Mouse (Mus musculus) layer of hippocampus, adult 9-11 months (tissue): ENCODE measurements around the gene Eif1.
"Not testable (repeated sequence)": the region's sequence is repeated elsewhere in the genome, so short reads cannot be mapped to it uniquely, and the experiment has no call there.

ENCODE experiments used
- DNase-seq: peaks from one replicate; pipeline ENCODE4 v3.0.0; 2022

The Eif1 gene

DNA sequence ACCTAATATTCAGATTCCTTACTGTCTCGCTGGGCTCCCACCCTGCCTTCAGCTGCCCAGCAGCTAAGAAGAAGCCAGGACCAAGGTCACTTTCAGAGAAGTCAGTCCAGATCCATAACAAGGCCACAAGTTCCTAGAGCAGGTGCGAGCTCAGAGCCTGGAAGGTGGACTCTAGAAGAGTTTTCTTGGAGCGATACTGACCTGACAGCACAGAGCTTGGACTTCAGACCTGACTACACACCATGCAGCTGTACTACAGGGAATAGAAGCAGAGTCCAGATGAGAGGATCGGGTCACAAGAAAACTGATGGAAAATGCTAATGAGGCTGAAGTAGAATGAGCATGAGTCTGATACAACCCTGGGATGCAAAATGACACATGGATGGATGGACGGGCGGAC, 6.3 kb upstream of the Eif1 start:
- no peak for DNase-seq

DNA sequence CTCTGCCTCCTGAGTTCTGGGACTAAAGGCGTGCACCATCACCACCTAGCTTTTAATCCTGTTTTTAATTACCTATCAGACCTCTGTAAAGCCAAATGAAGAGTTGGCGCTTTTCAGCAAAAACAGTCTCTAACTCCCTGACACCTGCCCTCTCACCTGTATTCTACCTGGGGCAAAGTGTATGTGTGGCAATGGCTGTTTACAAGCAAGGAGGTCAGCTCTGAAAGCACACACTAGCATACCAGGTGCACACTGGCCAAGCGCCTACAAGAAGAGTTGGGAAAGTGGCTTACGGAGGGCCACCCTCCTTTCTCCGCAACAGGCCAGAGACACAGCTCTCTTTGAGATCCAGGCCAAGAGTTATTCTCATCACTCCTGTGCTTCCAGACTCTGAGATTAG, 4.2 kb upstream of the Eif1 start:
- DNase-seq, result no peak

DNA sequence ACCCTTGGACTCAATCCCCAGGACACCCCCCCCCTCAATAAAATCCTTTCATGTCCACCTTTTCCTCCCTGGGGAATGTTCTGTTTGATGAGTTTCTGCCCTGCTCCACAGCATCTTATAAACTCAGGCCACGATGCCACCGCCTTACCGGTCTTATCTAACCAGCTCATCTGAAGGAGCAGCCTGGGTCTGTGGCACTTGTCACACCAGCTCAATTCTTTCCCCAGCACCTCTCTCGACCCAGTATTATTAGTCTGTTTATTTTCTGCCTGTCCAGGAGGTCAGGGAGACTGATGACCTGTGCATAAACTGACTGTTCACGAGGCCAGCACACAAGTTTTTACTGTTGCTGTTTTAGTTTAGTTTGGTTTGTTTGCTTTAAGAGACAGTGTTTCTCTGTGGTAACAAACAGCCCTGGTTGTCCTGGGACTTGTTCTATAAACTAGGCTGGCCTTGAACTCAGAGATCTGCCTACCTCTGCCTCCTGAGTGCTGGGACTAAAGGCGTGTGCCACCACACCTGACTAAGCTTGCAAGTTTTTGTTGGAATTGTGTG, 1.8 kb upstream of the Eif1 start:
- no peak for DNase-seq

DNA sequence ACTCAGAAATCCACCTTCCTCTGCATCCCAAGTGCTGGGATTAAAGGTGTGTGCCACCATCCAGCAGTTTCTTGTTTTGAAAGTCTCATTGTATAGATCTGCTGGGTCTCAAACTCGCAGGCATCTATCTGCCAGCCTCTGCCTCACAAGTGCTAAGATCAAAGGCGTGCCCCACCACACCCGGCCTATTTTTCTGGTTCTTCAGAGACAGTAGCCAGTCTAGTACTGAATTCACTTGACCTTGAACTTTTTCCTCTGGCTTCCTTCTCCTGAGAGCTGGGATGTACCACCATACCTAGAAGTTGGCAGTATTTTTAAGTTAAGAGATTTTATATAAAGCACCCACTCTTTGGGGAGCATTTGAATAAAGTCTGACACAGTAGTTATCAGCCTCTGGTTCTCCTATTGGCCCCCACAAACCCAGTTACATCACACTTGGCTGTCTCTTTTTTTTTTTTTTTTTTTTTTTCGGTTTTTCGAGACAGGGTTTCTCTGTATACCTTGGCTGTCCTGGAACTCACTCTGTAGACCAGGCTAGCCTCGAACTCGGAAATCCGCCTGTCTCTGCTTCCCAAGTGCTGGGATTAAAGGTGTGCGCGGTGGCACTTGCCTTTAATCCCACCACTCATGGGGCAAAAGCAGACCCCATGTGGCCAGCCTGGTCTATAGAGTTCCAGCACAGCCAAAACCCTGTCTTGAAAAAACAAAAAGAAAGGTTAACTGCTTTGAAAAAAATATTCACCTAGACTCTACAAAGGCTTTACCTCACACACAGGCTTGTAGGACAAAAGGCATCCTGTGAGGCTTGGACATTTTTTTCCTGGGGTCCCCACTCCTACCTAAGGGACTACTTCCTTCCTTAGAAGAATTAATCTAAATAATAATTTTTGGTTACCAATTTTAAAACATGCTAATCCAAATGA, 895 bp upstream of the Eif1 start:
- no peak for DNase-seq

DNA sequence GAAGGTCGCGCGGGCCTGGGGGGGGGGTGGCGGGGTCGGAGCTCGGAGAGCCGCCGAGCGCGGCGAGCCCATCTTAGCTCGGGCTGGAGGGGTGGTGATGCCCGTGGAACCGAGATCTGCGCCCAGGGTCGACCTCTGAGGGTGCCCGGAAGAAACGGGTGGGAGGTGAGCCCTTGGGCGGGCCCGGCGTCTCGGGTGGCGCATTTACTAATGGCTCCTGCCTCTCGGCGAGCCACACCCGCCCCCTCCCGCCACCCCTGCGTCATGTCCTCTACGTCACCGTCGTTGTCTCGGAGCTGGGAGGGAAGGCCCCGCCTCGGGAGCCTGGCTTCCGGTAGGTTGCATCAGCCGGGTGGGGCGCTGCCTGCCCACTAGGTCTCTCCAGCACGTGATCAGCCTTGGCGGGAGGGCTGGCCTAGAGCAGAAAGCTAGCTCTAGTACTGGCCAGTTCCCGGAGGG, 516 bp downstream of the Eif1 start:
- peak; percentile 97 for DNase-seq

DNA sequence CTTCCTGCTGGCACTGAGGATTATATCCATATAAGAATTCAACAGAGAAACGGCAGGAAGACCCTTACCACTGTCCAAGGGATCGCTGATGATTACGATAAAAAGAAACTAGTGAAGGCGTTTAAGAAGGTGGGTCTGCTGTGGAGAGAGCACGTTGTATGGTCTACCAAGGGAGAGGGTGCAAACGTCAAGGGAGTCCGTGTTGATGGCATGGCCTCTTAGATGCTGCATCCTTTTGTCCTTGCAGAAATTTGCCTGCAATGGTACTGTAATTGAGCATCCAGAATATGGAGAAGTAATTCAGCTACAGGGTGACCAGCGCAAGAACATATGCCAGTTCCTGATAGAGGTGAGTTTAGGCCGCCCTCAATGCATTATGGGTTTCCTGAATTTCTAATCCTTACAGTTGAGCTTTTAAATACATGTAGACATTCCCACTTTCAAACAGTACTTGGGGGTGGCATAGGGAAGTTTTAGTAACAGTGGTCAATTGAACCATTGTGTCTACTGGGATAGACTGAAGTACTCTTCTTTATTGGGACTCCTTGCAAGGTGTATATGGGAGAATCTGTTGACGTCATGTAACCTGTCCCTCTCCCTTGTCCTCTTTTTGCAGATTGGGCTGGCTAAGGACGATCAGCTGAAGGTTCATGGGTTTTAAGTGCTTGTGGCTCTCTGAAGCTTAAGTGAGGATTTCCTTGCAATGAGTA, 1.2 kb downstream of the Eif1 start:
- DNase-seq, result not testable (repeated sequence)

DNA sequence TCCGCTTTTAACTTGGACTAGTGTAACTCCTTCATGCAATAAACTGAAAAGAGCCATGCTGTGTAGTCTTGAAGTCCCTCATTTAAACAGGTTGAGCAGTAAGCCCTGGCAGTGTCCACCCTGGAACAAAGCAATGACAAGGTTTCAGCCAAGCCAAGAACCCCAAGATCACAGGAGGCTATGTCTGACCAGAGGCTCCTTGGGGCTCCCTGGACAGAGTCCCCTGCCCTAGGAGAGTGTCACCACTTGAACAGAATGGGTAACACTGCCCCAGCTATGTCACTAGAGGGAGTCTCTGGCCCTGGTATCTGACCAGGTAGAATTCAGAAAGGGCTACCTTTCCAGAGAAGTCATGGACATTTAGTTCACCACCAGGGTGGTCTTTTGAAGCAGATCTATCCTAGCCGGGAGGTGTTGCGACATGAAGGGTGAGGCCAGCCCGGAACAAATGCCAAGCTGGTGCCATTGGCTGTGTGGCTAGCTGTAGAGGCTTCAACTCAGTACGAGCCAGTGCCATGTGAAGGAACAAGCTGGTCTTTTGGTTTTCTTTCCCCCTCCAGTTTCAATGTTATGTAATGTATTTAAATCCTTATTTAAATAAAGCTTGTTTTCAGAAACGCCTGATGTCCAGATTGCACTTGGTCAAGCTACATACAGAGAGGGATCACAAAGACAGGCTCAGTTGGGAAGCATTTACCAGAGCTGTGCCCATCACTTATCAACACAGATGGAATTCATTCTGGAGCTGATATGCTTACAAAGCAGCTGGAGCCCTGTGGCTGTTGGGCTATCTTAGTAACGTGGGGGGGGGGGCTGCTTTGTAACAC, 2.0 kb downstream of the Eif1 start:
- DNase-seq, result not testable (repeated sequence)

DNA sequence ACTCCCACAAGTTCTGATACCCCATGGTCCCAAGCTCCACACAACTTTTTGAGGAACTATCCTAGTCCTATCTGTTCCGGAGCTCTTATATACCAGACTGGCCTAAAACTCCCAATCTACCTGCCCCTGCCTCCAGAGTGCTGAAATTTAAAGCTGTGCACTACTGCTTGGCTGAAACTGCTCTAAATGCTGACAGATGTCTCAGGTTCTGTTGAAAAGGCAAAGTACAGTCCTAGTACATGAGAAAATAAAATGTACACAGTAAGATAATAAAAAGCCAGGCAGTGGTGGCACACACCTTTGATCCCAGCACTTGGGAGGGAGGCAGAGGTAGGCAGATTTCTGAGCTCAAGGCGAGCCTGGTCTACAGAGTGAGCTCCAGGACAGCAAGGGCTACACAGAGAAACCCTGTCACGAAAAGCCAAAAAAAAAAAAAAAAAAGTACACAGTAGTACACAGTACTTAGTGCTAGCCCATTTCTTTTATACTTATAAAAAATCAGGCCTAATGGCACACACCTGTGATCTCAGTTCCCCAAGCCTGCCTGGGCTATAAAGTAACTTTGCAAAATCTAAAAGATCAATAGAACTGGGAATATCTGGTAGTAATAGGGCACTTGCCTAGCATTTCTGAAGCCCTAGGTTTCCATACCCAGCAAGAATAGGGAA, 3.0 kb downstream of the Eif1 start:
- DNase-seq, result no peak

DNA sequence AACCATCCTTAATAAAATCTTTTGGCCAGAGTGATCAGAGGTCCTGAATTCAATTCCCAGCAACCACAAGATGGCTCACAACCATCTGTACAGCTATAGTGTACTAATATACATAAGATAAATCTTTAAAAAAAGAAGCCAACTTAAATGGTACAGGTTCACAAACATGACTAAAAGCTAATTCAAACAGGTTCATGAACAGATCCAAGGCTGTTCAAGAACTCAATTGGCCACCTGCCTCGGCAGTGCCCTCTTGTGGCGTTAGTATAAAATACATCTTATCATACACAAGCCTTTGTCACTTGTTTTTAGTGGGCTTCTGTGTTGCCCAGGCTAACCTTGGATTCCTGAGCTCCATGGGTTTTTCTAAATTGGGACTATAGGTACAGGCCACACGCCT, 3.9 kb downstream of the Eif1 start:
- no peak for DNase-seq

DNA sequence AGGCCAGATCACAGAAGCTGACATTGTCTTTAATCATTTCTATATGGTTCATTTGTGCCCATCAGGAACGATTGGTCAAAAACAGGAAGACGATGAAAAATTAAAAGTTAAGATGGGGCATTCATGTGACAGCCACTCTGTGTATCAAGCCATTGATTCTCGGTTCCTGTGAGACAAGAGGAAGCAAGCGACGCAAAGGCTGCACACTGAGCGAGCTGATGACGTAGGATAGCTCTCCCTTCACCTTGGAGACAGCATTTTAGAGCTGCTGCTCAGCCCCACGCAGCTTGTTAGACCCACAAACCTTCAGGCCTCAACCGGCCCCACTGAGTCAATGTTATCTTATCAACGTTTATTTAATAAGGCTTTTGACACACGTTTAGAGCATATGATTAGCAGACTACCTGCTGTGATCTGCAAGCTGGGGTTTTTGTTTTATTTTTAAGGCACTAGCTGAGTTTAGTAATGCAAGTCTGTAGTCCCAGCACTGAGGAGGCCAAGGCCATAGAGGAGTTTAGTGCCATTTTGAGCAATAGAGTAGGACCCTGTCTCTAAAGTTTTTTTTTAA, 5.5 kb downstream of the Eif1 start:
- DNase-seq, result no peak

DNA sequence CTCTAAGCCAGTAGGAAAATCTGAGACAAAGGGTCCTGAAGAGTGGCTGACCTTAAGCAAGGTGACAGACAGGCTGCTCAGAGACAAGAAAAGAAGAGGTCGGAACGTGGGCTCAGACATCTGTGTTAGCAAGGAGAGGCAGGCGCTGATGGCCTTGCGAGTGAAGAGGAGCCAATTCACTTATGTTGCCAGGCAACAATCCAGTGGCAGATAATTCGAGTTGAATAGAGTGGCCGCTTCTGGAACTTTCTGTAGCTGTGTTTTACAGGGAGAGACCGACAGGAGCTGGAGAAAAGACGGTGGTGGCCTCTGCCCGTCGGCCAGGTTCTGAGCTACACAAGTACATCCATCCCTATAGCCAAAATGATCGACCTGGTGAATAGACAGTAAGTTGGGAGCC, 7.6 kb downstream of the Eif1 start:
- no peak for DNase-seq

DNA sequence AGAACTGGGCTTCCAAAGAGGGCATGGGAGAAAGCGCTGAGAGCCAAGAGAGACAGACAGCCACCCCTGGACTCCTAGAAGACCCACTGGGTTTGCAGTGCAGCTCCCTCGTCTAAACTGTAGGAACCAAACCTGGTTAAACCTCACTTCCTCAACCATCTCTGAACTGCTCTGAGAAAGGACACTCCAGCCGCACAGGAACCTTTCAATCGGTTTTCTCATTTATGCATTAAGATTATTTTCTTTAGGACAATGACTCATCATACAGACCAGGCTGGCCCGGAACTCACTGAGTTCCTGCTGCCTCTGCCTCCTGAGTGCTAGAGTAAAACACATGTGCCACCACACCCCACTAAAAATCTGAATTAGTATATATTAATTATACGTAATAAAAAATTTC, 8.1 kb downstream of the Eif1 start:
- no peak for DNase-seq

DNA sequence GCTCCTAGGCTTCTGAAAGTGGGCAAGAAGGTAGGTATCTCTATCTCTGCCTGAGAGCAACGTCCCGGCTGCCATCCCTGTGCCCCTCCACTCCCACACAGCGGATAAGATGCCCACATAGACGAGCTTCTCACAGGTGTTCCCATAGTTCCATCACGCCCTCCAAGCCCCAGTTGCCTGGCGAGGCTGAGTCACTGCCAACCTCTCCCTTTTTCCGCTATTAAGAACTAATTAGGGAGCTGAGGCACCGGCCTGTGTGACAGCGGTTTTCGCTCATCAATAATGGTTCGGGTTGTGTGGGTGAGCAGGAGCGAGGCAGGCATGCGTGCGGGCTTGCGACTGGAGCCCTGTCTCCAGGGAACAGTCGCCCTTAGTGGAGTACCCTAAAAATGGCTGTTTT, 10.6 kb downstream of the Eif1 start:
- no peak for DNase-seq

DNA sequence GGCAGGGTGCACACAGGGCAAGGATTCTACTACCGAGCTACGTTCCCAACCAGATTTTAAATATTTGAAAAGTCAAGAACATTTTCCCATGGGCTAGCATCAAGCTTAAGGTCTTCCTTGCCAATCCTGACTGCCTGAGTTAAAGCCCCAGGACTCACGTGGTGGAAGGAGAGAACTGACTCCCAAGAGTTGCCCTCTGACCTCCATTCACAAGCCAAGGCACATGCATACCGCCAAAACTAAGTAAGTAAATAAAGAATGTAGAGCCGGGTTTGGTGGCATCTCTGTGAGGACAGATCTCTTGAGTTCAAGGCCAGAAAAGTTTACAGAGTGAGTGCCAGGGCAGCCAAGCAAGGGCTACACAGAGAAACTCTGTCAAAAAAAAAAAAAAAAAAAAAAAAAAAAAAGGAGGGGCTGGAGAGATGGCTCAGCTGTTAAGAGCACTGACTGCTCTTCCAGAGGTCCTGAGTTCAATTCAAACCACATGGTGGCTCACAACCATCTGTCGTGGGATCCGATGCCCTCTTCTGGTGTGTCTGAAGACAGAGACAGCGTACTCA, 11.2 kb downstream of the Eif1 start:
- not testable (repeated sequence) for DNase-seq

DNA sequence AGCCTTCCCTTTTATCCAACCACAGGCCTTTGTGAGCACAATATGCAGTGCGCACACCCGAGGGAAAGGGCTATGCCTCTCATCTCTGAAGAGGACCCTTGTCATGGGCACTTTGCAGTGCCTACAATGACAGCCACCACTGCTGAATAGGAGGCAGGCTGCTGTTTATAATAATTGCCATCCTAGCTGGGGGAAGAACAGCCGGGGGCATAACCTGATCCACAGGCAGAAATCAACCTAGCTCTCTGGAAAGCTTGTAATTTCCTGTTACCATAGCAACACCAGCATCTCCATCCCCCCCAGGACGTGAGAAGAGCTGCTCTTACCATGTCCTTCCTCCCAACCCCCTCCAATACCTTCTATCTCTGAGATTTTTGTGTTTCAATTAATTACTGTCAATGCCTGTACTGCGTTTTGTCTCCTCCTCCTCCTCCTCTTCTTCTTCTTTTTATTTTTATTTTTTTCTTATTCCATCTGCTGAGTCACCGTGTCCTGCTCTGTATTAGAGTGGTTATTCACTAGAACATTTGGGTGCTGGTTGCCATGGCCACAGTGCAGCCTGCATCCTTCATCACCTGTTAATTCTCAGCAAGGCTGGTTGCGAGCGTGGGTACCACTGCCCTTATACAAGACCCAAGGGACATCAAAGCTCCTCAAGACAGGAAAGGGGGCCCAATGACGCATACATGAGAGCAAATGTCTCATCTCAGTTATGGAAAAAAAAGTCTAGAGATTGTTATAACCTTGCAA, 13.3 kb downstream of the Eif1 start:
- DNase-seq, result peak; percentile 83

DNA sequence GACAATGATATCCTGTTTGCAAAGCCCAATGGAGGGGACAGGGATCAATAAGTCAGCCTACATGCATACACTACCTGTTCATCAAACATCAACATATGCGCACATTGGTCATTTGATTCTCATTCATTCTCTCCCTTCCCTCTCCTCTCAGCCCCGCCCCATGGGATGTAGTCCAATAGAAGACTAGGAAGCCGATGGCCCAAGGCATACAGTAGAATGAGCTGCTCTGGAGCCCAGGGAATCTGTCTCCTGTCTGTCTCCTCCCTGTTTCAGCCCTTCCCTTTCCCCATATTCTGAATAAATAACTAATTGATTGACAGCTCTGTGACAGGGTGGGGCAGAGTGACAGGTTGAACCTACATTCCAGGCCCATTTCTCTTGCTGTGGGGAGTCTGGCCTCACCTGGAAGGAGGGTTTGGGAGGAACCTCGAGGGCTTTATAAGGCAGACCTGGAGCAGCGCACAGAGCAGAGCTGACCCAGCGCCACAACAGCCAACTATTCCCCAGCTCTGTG, 14.3 kb downstream of the Eif1 start, which contains the start of gene Gast:
Gene Gast (plus strand): TSS at position 464 of the 514 bp plus-strand sequence.
- DNase-seq, result no peak

DNA sequence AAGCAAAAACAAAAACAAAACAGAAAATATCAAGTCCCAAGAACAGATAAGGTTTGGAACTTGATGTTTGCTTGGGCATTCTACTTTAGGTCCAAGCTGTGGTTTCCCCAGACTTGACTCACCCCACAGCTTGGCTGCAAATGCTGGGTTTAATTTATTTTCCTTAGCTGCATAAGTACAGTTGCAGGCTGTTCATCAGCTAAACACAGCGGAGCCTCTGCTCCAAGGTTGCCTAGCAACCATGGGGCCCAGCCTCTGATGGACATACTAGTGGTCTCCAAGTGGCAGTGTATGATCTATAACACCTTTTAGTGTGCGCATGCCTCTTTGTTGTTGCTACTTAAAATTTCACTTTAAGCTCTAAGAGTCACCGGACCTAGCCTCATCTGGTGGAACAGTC, 16.0 kb downstream of the Eif1 start:
- no peak for DNase-seq

DNA sequence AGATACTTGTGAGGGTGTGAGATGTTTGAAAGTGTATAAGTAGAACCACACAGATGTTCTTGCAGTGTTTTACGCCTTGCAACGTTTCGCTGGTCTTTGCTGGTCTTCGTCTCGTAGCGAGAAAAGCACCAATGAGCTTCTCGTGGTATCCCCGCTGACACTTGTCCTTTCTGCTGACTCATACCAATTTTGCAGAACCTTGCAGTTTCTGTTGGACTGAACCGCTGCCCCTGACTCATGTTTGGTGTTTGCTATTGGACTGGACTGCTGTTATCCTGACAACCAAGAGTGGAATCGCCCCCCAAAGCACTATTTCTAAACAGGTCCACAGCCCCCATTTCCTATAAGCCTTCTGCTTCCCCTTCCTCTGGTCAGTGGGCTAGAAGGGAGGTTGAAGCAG, 24.6 kb downstream of the Eif1 start:
- DNase-seq, result no peak

DNA sequence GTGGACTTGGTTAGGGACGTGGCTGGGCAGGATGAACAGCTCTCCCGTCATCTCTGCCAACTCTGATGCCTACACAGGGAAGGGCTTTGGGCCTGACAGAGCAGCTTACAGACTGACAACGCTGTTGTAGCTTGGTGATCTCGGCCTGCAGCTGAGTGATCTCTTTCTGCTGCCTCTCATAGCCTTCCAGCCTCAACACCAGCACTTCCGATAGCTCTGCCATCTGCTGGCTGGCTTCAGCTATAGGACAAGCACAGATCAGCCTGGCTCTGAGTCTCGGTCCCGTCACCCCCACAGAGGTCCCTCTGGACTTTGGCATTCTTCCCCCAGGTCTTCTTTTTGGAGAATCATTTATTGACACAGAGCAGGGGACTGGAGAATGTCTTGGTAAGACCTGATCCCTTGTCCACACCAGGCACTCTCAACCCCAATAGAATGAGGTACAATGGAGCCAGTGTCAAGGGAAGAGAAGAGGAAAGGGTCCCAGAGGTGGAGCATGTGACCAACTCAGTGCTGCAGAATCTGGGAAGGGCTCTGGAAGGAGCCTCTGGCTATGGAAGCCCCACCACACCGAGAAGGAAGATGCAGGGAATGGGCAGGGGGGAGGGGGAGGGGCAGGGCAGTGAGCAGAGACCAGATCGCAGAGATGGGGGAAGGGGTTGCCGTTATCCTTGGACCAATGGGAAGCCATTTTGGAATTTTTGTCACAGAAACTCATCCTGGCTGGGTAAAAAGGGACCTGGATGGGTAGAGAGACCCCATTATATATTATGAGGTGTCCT, 32.6 kb downstream of the Eif1 start:
- DNase-seq, result peak; percentile 54
